Mouse (Mus musculus) embryo, embryonic 11.5 days (tissue): ENCODE measurements around the gene Antxr1.
A peak's percentile ranks its signal among the peaks of the same experiment; 100 is the strongest.
"Not testable (repeated sequence)": the region's sequence is repeated elsewhere in the genome, so short reads cannot be mapped to it uniquely, and the experiment has no call there.

Experiments
- DNase-seq: peaks from one replicate; pipeline ENCODE4 v3.0.0-alpha.2; 2012; ENCODE audit warnings: low read depth, low spot score

Gene Antxr1

GRCm38 (mm10) chr6:87102421-87102911 is 233.2 kb downstream of the Antxr1 start:
- no peak for DNase-seq

GRCm38 (mm10) chr6:87101955-87102353 is 233.7 kb downstream of the Antxr1 start:
- no peak for DNase-seq

- peak; percentile 72 for DNase-seq
Measured at GRCm38 (mm10) chr6:87101281-87101954, 234.2 kb downstream of the Antxr1 start.

- no peak for DNase-seq
Measured at GRCm38 (mm10) chr6:87100297-87101020, 235.2 kb downstream of the Antxr1 start.

GRCm38 (mm10) chr6:87099671-87100296 is 235.8 kb downstream of the Antxr1 start:
- no peak for DNase-seq

GRCm38 (mm10) chr6:87099261-87099660 is 236.4 kb downstream of the Antxr1 start:
- no peak for DNase-seq

- not testable (repeated sequence) for DNase-seq
Measured at GRCm38 (mm10) chr6:87093631-87094030, 242.0 kb downstream of the Antxr1 start.

- DNase-seq: no peak
Measured at GRCm38 (mm10) chr6:87092476-87092875, 243.1 kb downstream of the Antxr1 start.

GRCm38 (mm10) chr6:87090877-87091276 is 244.7 kb downstream of the Antxr1 start:
- DNase-seq: no peak

- no peak for DNase-seq
Measured at GRCm38 (mm10) chr6:87088356-87088755, 247.3 kb downstream of the Antxr1 start.

- DNase-seq: no peak
Measured at GRCm38 (mm10) chr6:87085026-87085425, 250.6 kb downstream of the Antxr1 start.
